Mouse (Mus musculus) hindbrain, embryonic 14.5 days (tissue): Measurements from ENCODE around the gene Syne2. TPM values are rescaled to one million over a fixed set of nuclear protein-coding genes. Genes with fewer than 3 reads are reported as not detected.

Experiments
- ATAC-seq: fragments of 200-750 bp; cut with Nextera tagmentation; 2 replicates; pipeline ENCODE4 v1.8.0; 2017; ENCODE audit warnings: moderate number of reproducible peaks, mild to moderate bottlenecking, moderate TSS enrichment, moderate library complexity; ENCODE audit not compliant: low FRiP score
- DNase-seq: peaks from one replicate; pipeline ENCODE4 v3.0.0-alpha.2; 2015; ENCODE audit warnings: low spot score
- H3K27ac ChIP-seq: fragments of 300-500 bp; sonication (generic); 2 replicates; pipeline ENCODE4 v1.5.1; 2014; ENCODE audit warnings: mild to moderate bottlenecking, moderate library complexity
- H3K27me3 ChIP-seq: fragments of 300-500 bp; sonication (generic); 2 replicates; pipeline ENCODE4 v1.6.1; 2014; ENCODE audit warnings: mild to moderate bottlenecking, low read length, mixed read lengths; ENCODE audit not compliant: control insufficient read depth, insufficient read depth
- H3K36me3 ChIP-seq: fragments of 300-500 bp; sonication (generic); replicated peaks from 2 replicates; pipeline ENCODE4 v1.6.1; 2014; ENCODE audit not compliant: control insufficient read depth, insufficient read depth
- H3K4me1 ChIP-seq: fragments of 300-500 bp; sonication (generic); replicated peaks from 2 replicates; pipeline ENCODE4 v1.6.1; 2014; ENCODE audit warnings: antibody characterized with exemption, low read length, mixed read lengths; ENCODE audit not compliant: control insufficient read depth, insufficient read depth
- H3K4me2 ChIP-seq: fragments of 300-500 bp; sonication (generic); replicated peaks from 2 replicates; pipeline ENCODE4 v1.6.1; 2014; ENCODE audit warnings: mild to moderate bottlenecking, moderate library complexity
- H3K4me3 ChIP-seq: fragments of 300-500 bp; sonication (generic); replicated peaks from 2 replicates; pipeline ENCODE4 v1.5.1; 2014; ENCODE audit warnings: mild to moderate bottlenecking, low read length
- H3K9ac ChIP-seq: fragments of 300-500 bp; sonication (generic); 2 replicates; pipeline ENCODE4 v1.6.1; 2014
- H3K9me3 ChIP-seq: fragments of 300-500 bp; sonication (generic); 2 replicates; pipeline ENCODE4 v1.6.1; 2016; ENCODE audit warnings: low read length; ENCODE audit not compliant: control insufficient read depth
- WGBS: fragments of 180-500 bp; shearing (Covaris S2); extraction: QIAGEN DNeasy Blood & Tissue Kit; methylation state at CpG from one replicate; pipeline ENCODE4 v1.1.7; 2014; 5-methylcytosine and 5-hydroxymethylcytosine counted together
- polyA plus RNA-seq: library from polyadenylated mRNA; unstranded; fragments of >200 nt; fragmentation: Nextera tagmentation; extraction: Ambion mirVana; gene quantifications from 2 replicates; pipeline ENCODE4 v1.2.1, GENCODE M21; 2014

The Syne2 gene
- polyA plus RNA-seq, 1 experiment from 2014 or later: 52.6 TPM

DNA sequence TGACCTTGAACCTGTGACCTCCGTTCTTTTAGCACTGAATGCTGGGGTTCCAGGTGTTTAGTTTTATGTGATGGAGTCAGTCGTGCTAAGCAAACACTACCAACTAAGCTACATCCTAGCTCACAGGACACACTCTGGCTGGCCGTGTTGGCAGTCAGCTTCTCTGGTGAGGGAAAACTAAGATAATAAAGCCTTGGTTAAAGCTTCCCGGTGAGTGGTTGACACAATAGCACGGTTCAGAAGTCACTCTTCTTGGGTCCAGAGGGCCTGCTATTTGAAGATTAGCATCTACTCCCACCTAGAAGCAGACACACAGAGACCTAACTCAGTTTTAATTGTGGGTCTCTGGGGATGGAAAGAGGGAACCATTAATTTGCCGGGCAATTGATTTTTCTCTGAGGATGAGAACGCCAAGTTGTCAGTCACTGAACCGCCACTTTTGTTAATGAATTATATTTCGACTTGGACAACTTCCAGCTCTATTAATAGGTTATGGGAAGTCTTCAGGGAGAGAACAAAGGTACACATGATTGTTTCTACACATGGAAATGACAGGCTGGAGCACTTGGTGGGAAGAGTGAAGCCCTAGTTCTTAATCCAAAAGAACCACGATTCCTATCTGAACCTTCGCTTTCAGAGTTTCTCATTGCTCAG lies 21.3 kb downstream of the Syne2 start:
- H3K36me3 ChIP-seq: no peaks in the 10 kb centered on the region
- 52% methylated on average over 11 of the region's 11 CpGs for WGBS
- no peaks in the 10 kb centered on the region for H3K27me3 ChIP-seq
- ATAC-seq (no peak), DNase-seq (peak; percentile 51)
- no peak overlapping the region for H3K4me2 ChIP-seq
- H3K4me1 ChIP-seq: peaks cover 9% of the 10 kb centered on the region; the same call in 1 of the 2 replicates
- no peak overlapping the region for H3K4me3 ChIP-seq
- no peak overlapping the region for H3K9ac ChIP-seq
- no peaks in the 10 kb centered on the region for H3K9me3 ChIP-seq
- H3K27ac ChIP-seq: no peak overlapping the region

DNA sequence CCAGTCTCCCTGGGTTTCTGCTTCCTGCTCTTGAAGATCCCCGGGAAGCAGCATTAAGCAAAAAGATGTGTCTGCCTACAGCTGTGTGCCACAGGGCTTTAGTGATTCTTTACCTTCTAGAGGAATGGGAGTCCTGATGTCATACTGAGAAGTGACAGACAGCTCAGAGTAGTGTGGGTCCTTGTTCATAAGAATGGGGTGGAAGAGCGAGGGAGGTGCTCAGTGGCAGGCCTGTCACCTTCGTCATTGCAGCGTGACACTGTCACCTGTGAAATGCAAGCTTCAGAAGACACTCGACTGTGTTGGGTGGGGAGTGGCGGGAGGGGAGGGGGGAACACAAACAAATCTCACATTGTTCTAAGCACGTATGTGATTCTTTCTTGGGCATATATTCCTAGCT lies 23.2 kb downstream of the Syne2 start:
- peaks cover 9% of the 10 kb centered on the region; the same call in 1 of the 2 replicates for H3K4me1 ChIP-seq
- no peaks in the 10 kb centered on the region for H3K27me3 ChIP-seq
- H3K4me2 ChIP-seq: no peak overlapping the region
- H3K27ac ChIP-seq: no peak overlapping the region
- no peak for DNase-seq
- H3K4me3 ChIP-seq: no peak overlapping the region
- no peak for ATAC-seq
- H3K36me3 ChIP-seq: no peaks in the 10 kb centered on the region
- H3K9ac ChIP-seq: no peak overlapping the region
- WGBS: 70% methylated on average over 7 of the region's 7 CpGs
- no peaks in the 10 kb centered on the region for H3K9me3 ChIP-seq

DNA sequence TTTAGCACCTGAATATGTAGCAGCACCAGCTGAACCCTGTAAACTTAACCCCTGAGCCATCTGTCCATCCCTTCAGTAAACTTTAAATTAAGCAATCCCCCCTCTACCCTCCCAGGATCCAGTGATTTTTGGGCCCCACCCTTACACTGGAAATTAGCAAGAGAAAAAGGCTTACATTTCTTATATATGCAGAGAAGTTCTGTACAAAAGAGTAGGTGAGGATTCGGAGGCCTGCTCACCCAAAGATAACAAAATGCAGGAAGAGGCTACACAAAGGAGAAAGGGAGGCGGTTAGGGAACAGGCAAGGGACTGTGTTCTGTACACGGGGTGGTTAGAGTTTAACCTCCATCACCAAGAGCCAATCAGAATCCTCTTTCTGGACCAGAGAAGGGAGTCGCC lies 26.4 kb downstream of the Syne2 start:
- H3K27me3 ChIP-seq: no peaks in the 10 kb centered on the region
- DNase-seq: no peak
- H3K4me2 ChIP-seq: no peak overlapping the region
- H3K36me3 ChIP-seq: no peaks in the 10 kb centered on the region
- no peaks in the 10 kb centered on the region for H3K9me3 ChIP-seq
- H3K9ac ChIP-seq: no peak overlapping the region
- WGBS: 75% methylated on average over 4 of the region's 4 CpGs
- no peak overlapping the region for H3K4me3 ChIP-seq
- H3K27ac ChIP-seq: no peak overlapping the region
- 0 out of 2 replicates have a peak, but pooled peaks cover 5% of the 10 kb centered on the region for H3K4me1 ChIP-seq
- ATAC-seq: no peak

DNA sequence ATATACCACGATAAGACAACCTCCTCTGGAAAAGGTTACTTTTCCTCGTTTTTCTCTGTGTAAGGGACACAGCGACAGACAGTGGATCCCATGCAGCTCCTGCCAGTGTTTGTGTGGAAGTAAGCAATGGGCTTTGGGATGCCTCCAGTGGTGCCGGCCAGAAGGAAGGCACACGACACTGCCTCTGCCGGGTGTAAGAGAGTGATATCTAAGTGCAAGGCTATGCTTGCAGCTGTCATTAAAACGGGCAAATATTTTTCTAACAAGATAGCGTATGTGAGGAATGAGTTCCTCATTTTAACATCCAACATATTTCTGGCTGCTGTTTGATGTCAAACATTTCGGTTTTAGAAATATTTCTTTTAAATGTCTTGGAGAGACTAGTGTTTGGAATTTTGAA lies 27.1 kb downstream of the Syne2 start:
- no peak overlapping the region for H3K4me2 ChIP-seq
- H3K9me3 ChIP-seq: no peaks in the 10 kb centered on the region
- DNase-seq (no peak), ATAC-seq (no peak)
- H3K4me1 ChIP-seq: no peaks in the 10 kb centered on the region
- H3K27me3 ChIP-seq: no peaks in the 10 kb centered on the region
- no peak overlapping the region for H3K9ac ChIP-seq
- no peaks in the 10 kb centered on the region for H3K36me3 ChIP-seq
- no peak overlapping the region for H3K4me3 ChIP-seq
- no peak overlapping the region for H3K27ac ChIP-seq
- WGBS: 87% methylated on average over 9 of the region's 9 CpGs

DNA sequence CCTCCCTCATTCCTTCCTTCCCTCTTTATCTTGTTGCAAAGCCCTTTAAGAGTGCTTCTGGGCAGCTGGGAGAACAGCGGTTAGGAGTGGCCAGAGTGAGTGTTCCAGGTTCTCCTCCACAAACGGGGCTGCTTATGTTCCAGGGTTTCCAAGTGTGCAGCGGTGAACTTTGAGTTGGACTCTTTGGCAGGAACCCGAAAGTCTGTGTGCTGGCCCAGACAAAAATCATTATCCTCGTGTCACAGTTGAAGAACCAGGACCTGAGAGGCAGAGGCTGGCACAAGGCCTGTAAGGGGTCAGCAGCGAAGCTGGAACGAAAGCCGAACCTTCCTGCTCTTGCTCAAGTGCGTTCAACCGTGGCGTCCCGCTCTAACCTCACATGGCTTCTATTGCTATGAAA lies 28.6 kb downstream of the Syne2 start:
- no peak overlapping the region for H3K4me2 ChIP-seq
- no peaks in the 10 kb centered on the region for H3K27me3 ChIP-seq
- no peak overlapping the region for H3K4me3 ChIP-seq
- H3K9me3 ChIP-seq: no peaks in the 10 kb centered on the region
- ATAC-seq (no peak), DNase-seq (no peak)
- no peak overlapping the region for H3K9ac ChIP-seq
- no peak overlapping the region for H3K27ac ChIP-seq
- H3K4me1 ChIP-seq: no peaks in the 10 kb centered on the region
- no peaks in the 10 kb centered on the region for H3K36me3 ChIP-seq
- WGBS: 78% methylated on average over 12 of the region's 12 CpGs

DNA sequence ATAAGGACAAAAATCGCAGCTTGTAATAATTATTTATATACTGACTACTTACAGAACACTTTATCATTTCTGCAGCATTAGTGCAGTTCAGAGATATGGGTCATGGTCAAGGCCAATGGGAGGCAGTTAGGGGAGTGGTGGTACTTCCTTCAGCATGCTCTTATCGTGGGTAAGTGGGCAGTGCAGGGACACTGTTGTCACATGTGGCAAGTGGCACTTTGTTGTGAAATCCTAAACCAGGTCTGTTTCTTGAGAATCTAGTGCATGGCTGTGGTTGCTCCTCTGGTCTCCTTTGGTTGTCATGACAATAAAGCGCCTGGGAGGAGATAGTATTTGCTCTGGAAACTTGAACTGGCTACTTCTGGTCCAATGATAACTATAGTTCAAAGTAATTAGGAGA lies 32.3 kb downstream of the Syne2 start:
- WGBS: 83% methylated on average over 3 of the region's 3 CpGs
- ATAC-seq: no peak

DNA sequence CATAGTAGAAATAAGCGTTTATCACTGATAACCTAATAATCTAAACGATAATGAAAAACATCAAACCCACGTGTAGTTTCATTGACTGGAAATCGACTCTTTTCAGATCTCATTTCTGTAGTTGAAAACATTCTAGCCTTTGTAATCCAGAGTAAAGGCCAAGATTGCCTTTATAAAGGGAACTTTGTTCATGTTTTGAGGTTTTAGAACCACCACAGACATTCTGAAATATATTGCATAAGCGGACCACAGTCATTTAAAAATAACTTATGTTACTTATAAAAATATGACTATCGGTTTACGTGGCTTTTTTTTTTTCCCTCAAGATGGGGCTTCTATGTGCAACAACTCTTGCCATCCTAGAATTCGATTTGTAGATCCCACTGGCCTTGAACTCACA lies 33.5 kb downstream of the Syne2 start:
- no peak overlapping the region for H3K9ac ChIP-seq
- no peak overlapping the region for H3K4me2 ChIP-seq
- no peaks in the 10 kb centered on the region for H3K36me3 ChIP-seq
- 0 out of 2 replicates have a peak, but pooled peaks cover 3% of the 10 kb centered on the region for H3K4me1 ChIP-seq
- no peak for DNase-seq
- H3K27me3 ChIP-seq: no peaks in the 10 kb centered on the region
- H3K4me3 ChIP-seq: no peak overlapping the region
- no peaks in the 10 kb centered on the region for H3K9me3 ChIP-seq
- 88% methylated on average over 8 of the region's 8 CpGs for WGBS
- ATAC-seq: no peak
- H3K27ac ChIP-seq: no peak overlapping the region

More for the DNA sequence above, 32.3 kb downstream of the Syne2 start:
- no peak for DNase-seq
- H3K9me3 ChIP-seq: no peaks in the 10 kb centered on the region
- H3K4me2 ChIP-seq: no peak overlapping the region
- H3K4me3 ChIP-seq: no peak overlapping the region
- no peaks in the 10 kb centered on the region for H3K27me3 ChIP-seq
- no peaks in the 10 kb centered on the region for H3K36me3 ChIP-seq
- 0 out of 2 replicates have a peak, but pooled peaks cover 3% of the 10 kb centered on the region for H3K4me1 ChIP-seq
- no peak overlapping the region for H3K9ac ChIP-seq
- H3K27ac ChIP-seq: no peak overlapping the region

DNA sequence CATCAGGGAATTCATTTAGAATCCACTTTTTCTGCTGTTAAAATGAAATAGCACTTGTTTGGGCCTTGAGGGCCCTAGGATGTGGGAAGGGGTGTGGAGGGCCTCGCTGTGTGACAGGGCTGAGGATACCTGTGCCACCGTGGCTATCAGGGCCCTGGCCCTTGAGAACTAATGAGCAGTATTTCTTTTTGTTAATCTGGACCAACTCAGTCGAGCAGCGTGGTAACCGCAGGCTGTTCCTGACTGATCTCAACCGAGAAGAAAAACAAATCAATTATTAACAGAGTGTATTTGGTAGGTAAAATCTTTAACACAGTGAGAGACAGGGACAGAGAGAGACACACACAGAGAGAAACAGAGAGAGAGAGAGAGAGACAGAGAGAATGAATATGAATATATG lies 34.5 kb downstream of the Syne2 start:
- Histone ChIP-seq H3K36me3 (no peaks in the 10 kb centered on the region), H3K27ac (no peak overlapping the region), H3K4me1 (0 out of 2 replicates have a peak, but pooled peaks cover 3% of the 10 kb centered on the region), H3K9ac (no peak overlapping the region), H3K9me3 (no peaks in the 10 kb centered on the region), H3K4me2 (no peak overlapping the region), H3K4me3 (no peak overlapping the region), H3K27me3 (no peaks in the 10 kb centered on the region)
- 49% methylated on average over 6 of the region's 6 CpGs for WGBS
- ATAC-seq (no peak), DNase-seq (no peak)

DNA sequence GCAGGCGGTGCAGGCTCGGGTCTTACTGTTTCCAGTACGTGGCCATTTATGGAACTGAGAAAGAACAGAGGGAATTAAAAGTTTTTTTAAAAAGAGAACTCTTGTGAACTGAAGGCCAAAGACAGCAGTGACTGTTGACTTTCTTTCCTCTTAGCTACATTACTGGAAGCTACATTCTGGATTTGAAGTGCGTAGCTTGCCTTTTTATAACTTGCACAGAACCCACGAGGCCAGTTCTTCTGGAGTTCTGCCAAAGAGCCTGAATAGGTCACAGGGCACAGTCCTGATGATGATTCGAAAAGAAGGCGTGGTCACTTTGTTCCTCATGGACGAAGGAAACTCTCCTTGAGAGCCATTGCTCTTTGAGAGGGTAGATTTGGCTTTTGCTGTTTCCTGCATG lies 35.6 kb downstream of the Syne2 start:
- H3K4me2 ChIP-seq: peak overlapping the region; percentile 12; the same call in 1 of the 2 replicates
- H3K9me3 ChIP-seq: no peaks in the 10 kb centered on the region
- no peak overlapping the region for H3K4me3 ChIP-seq
- H3K9ac ChIP-seq: no peak overlapping the region
- 0 out of 2 replicates have a peak, but pooled peaks cover 3% of the 10 kb centered on the region for H3K4me1 ChIP-seq
- H3K36me3 ChIP-seq: no peaks in the 10 kb centered on the region
- 65% methylated on average over 8 of the region's 8 CpGs for WGBS
- no peaks in the 10 kb centered on the region for H3K27me3 ChIP-seq
- no peak for ATAC-seq
- DNase-seq: peak; percentile 47
- peak overlapping the region; percentile 36; the same call in 1 of the 2 replicates for H3K27ac ChIP-seq
